In genomic region chr5:24357461-24357860, GRCm38 (mm10) we compare ENCODE assay signal across 8 mouse cellular contexts. TPM values are rescaled to one million over a fixed set of nuclear protein-coding genes. Genes with fewer than 3 reads are reported as not detected.
A peak's percentile ranks its signal among the peaks of the same experiment; 100 is the strongest.
DNase-seq lines count a peak whose midpoint lies in the region; TF ChIP-seq lines count a peak whose summit lies in the region.

No protein-coding gene starts in this region.

- no peak for TF ChIP-seq POLR2A in liver, adult 2 months (IDR thresholded peaks at IDR 0.05; ENCODE audit: extremely low read depth, insufficient read depth, low read length)

- intact Hi-C loops in heart, postnatal 25 days (cut with DNase I): loop anchor here (1.0 to 2.0 kb wide), 2 partner anchors 21 to 96 kb away; no protein-coding TSS in a partner anchor

- no peak overlapping the region for H3K27ac ChIP-seq in liver, adult 2 months (replicated peaks; ENCODE audit: insufficient read depth, low read depth, low read length)

- 10% methylated on average over 7 of the region's 7 CpGs for WGBS in liver, adult 2 months

- no peaks in the 10 kb centered on the region for H3K36me3 ChIP-seq in E14TG2a.4 (ENCODE audit: insufficient read depth, low read length)
- no peaks in the 10 kb centered on the region for H3K36me3 ChIP-seq in liver, adult 2 months (ENCODE audit: control insufficient read depth, insufficient read depth, low read length)

- peak; percentile 65 to 83 for DNase-seq in heart, adult 18-20 months
- no peak for DNase-seq in heart, postnatal 25 days (ENCODE audit: low spot score)
- DNase-seq in c-Kit-positive CD71-positive TER-119-positive erythroid progenitor cells, embryonic 14.5 days (ENCODE audit: low spot score): peak; percentile 42
- peak; percentile 89 for DNase-seq in heart, postnatal 4 days
- peak; percentile 39 for DNase-seq in liver, adult 2 months (ENCODE audit: extremely low read depth, low read depth, low spot score)
- DNase-seq in skeletal muscle tissue, adult 2 months (ENCODE audit: low read depth, low spot score): peak; percentile 81
- DNase-seq in frontal cortex, postnatal 14 days (ENCODE audit: low spot score in 2 of 2): no peak

- H3K4me1 ChIP-seq in E14TG2a.4 (replicated peaks; ENCODE audit: low read depth, low read length): peaks cover 41% of the 10 kb centered on the region
- no peaks in the 10 kb centered on the region for H3K4me1 ChIP-seq in liver, adult 2 months (ENCODE audit: control insufficient read depth, insufficient read depth, low read length)

- no peaks in the 10 kb centered on the region for H3K79me2 ChIP-seq in liver, adult 2 months (ENCODE audit: control insufficient read depth, insufficient read depth, low read length)

- H3K9me3 ChIP-seq in E14TG2a.4 (ENCODE audit: low read length): no peaks in the 10 kb centered on the region

- H3K9ac ChIP-seq in liver, adult 2 months (ENCODE audit: low read depth, low read length): no peak overlapping the region

- TF ChIP-seq CTCF in E14TG2a.4 (conservative IDR thresholded peaks at IDR 0.05; ENCODE audit: low read length): peak; percentile 10; the same call in 1 of the 2 replicates
- TF ChIP-seq CTCF in liver, adult 2 months (IDR thresholded peaks at IDR 0.05; ENCODE audit: low read depth, low read length): peak; percentile 44; the same call in 1 of the 2 replicates

- no peak overlapping the region for H3K4me3 ChIP-seq in E14TG2a.4 (replicated peaks; ENCODE audit: low read length)
- no peak overlapping the region for H3K4me3 ChIP-seq in liver, adult 2 months (ENCODE audit: insufficient read depth, low read depth, low read length)

- peaks cover 26% of the 10 kb centered on the region for H3K27me3 ChIP-seq in E14TG2a.4 (ENCODE audit: insufficient read depth, low read length)
- H3K27me3 ChIP-seq in liver, adult 2 months (ENCODE audit: control insufficient read depth, insufficient read depth, low read length): peaks cover 10% of the 10 kb centered on the region; the same call in 1 of the 2 replicates

RNA-seq across cellular contexts. Expression of gene Kcnh2, which starts 6.1 kb away (rescaled TPM):
- 10 to 100 TPM; 52.6 to 61.1 TPM for total RNA-seq in heart, adult 18-20 months (2021)
- 10 to 100 TPM; 62.4 to 67.2 TPM for total RNA-seq in heart, postnatal 25 days (2021)
- 100 to 1,000 TPM; 108 to 118 TPM for total RNA-seq in heart, postnatal 4 days (2021)
- total RNA-seq in liver, adult 2 months (2014; rRNA removed): 0.13 TPM in 1 of 2 replicates, not detected in the other
- 0.21 TPM in 1 of 2 replicates, not detected in the other for polyA plus RNA-seq in liver, adult 2 months (2012; rRNA removed)

RNA-seq across cellular contexts. Expression of gene Nos3, which starts 7.1 kb away (rescaled TPM):
- total RNA-seq in heart, adult 18-20 months (2021): 10 to 100 TPM; 21.8 to 22.6 TPM
- total RNA-seq in heart, postnatal 25 days (2021): 10 to 100 TPM; 24.1 to 28.1 TPM
- 10 to 100 TPM; 39.5 to 40.6 TPM for total RNA-seq in heart, postnatal 4 days (2021)
- total RNA-seq in liver, adult 2 months (2014; rRNA removed): 1.1 and 2.0 TPM in 2 replicates
- polyA plus RNA-seq in liver, adult 2 months (2012; rRNA removed): 2.6 and 2.9 TPM in 2 replicates

RNA-seq across cellular contexts. Expression of gene Atg9b, which starts 34.5 kb away (rescaled TPM):
- 1 to 10 TPM in 1 of 2 experiments, under 1 TPM in 1; 0.75 to 1.4 TPM for total RNA-seq in heart, adult 18-20 months (2021)
- 1 to 10 TPM in 1 of 2 experiments, under 1 TPM in 1; 0.42 to 1.2 TPM for total RNA-seq in heart, postnatal 25 days (2021)
- total RNA-seq in heart, postnatal 4 days (2021): under 1 TPM; 0.45 to 0.83 TPM
- 0.09 and 0.27 TPM in 2 replicates for total RNA-seq in liver, adult 2 months (2014; rRNA removed)
- polyA plus RNA-seq in liver, adult 2 months (2012; rRNA removed): 0.05 and 0.35 TPM in 2 replicates

RNA-seq across cellular contexts. Expression of gene Abcb8, which starts 36.0 kb away (rescaled TPM):
- 10 to 100 TPM; 87.2 to 90.7 TPM for total RNA-seq in heart, adult 18-20 months (2021)
- total RNA-seq in heart, postnatal 25 days (2021): 10 to 100 TPM; 82.8 to 83.7 TPM
- 10 to 100 TPM; 86.3 to 87.0 TPM for total RNA-seq in heart, postnatal 4 days (2021)
- total RNA-seq in liver, adult 2 months (2014; rRNA removed): 21.5 and 25.2 TPM in 2 replicates
- polyA plus RNA-seq in liver, adult 2 months (2012; rRNA removed): 69.9 and 71.0 TPM in 2 replicates

RNA-seq across cellular contexts. Expression of gene Asic3, which starts 55.7 kb away (rescaled TPM):
- not detected for total RNA-seq in heart, adult 18-20 months (2021)
- under 1 TPM in 1 of 2 experiments, not detected in 1; 0.17 TPM for total RNA-seq in heart, postnatal 25 days (2021)
- total RNA-seq in heart, postnatal 4 days (2021): under 1 TPM in 1 of 2 experiments, not detected in 1; 0.19 TPM
- total RNA-seq in liver, adult 2 months (2014; rRNA removed): not detected in 2 replicates
- polyA plus RNA-seq in liver, adult 2 months (2012; rRNA removed): 0.12 and 0.84 TPM in 2 replicates

Comparison
In these comparisons a context has a peak if more than half of its experiments do, and no peak if none do; other contexts are left out.
1. DNase-seq: peak in heart, adult 18-20 months (2 of 2), c-Kit-positive CD71-positive TER-119-positive erythroid progenitor cells, embryonic 14.5 days (single experiment), heart, postnatal 4 days (single experiment), liver, adult 2 months (single experiment) and skeletal muscle tissue, adult 2 months (single experiment); none in heart, postnatal 25 days (single experiment) and frontal cortex, postnatal 14 days (0 of 2).
2. RNA of gene Kcnh2, which starts 6.1 kb away (total RNA-seq): 108 to 118 TPM in heart, postnatal 4 days, 62.4 to 67.2 TPM in heart, postnatal 25 days and 52.6 to 61.1 TPM in heart, adult 18-20 months; 0.13 TPM in liver, adult 2 months; every median in the first group is over 10 times any median in the second.